Mouse (Mus musculus): ENCODE results near the gene Pitpnm2. TPM values are rescaled to one million over a fixed set of nuclear protein-coding genes. Genes with fewer than 3 reads are reported as not detected.

Pitpnm2 gene
- polyA plus RNA-seq, 1 experiment from 2014 or later, result 9.4 TPM

- H3K27ac ChIP-seq (replicated peaks), result no peak overlapping the region
- 44% methylated on average over 9 of the region's 9 CpGs for WGBS
- no peak overlapping the region for H3K4me3 ChIP-seq (replicated peaks)
- no peaks in the 10 kb centered on the region for H3K27me3 ChIP-seq (replicated peaks)
- no peak for ATAC-seq (ENCODE audit: low FRiP score)
- H3K9ac ChIP-seq (replicated peaks), result no peak overlapping the region
- H3K36me3 ChIP-seq, result no peaks in the 10 kb centered on the region
- peaks cover 37% of the 10 kb centered on the region for H3K4me1 ChIP-seq
- no peaks in the 10 kb centered on the region for H3K9me3 ChIP-seq (replicated peaks)
- H3K4me2 ChIP-seq, result no peak overlapping the region
Measured at GRCm38 (mm10) chr5:124230461-124230860, 19.1 kb downstream of the Pitpnm2 start.

DNA sequence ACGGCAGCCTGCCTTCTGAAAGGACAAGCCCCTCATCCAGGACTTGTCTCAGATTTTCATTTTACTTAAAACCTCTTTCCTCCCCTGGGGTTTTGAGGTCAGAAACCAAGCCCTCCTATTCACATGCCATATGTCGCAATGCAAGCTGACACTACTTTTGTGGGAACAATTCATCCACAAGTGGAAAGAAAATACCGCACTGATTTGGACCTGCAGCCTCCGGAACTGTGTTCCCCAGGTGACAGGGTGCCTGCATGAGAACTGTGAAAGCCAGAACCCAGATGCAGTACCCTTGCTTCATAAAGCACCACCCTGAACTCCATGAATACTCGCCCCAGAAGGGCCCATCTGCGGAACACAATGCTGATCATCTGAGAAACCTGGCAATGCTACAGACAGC, 22.4 kb downstream of the Pitpnm2 start:
- Histone ChIP-seq H3K9me3 (replicated peaks) (no peaks in the 10 kb centered on the region), H3K9ac (replicated peaks) (no peak overlapping the region), H3K4me3 (replicated peaks) (no peak overlapping the region)

GRCm38 (mm10) chr5:124226494-124226893, 23.1 kb downstream of the Pitpnm2 start:
- Histone ChIP-seq H3K9ac (replicated peaks) (no peak overlapping the region), H3K27me3 (replicated peaks) (no peaks in the 10 kb centered on the region), H3K36me3 (no peaks in the 10 kb centered on the region), H3K9me3 (replicated peaks) (no peaks in the 10 kb centered on the region), H3K4me2 (no peak overlapping the region), H3K27ac (replicated peaks) (no peak overlapping the region), H3K4me1 (peaks cover 26% of the 10 kb centered on the region), H3K4me3 (replicated peaks) (no peak overlapping the region)
- 92% methylated on average over 4 of the region's 4 CpGs for WGBS
- ATAC-seq (ENCODE audit: low FRiP score), result no peak

More for the DNA sequence above, 22.4 kb downstream of the Pitpnm2 start:
- WGBS, result 62% methylated on average over 6 of the region's 6 CpGs
- no peak overlapping the region for H3K4me2 ChIP-seq
- H3K36me3 ChIP-seq, result no peaks in the 10 kb centered on the region
- no peak overlapping the region for H3K27ac ChIP-seq (replicated peaks)
- no peaks in the 10 kb centered on the region for H3K27me3 ChIP-seq (replicated peaks)
- ATAC-seq (ENCODE audit: low FRiP score), result no peak
- peaks cover 24% of the 10 kb centered on the region for H3K4me1 ChIP-seq

- Histone ChIP-seq H3K4me2 (no peak overlapping the region), H3K27me3 (replicated peaks) (no peaks in the 10 kb centered on the region), H3K27ac (replicated peaks) (no peak overlapping the region), H3K36me3 (no peaks in the 10 kb centered on the region), H3K9ac (replicated peaks) (no peak overlapping the region), H3K4me1 (peaks cover 32% of the 10 kb centered on the region), H3K4me3 (replicated peaks) (no peak overlapping the region), H3K9me3 (replicated peaks) (no peaks in the 10 kb centered on the region)
- ATAC-seq (ENCODE audit: low FRiP score), result no peak
- WGBS, result 89% methylated on average over 7 of the region's 7 CpGs
Measured at GRCm38 (mm10) chr5:124225891-124226290, 23.7 kb downstream of the Pitpnm2 start.

DNA sequence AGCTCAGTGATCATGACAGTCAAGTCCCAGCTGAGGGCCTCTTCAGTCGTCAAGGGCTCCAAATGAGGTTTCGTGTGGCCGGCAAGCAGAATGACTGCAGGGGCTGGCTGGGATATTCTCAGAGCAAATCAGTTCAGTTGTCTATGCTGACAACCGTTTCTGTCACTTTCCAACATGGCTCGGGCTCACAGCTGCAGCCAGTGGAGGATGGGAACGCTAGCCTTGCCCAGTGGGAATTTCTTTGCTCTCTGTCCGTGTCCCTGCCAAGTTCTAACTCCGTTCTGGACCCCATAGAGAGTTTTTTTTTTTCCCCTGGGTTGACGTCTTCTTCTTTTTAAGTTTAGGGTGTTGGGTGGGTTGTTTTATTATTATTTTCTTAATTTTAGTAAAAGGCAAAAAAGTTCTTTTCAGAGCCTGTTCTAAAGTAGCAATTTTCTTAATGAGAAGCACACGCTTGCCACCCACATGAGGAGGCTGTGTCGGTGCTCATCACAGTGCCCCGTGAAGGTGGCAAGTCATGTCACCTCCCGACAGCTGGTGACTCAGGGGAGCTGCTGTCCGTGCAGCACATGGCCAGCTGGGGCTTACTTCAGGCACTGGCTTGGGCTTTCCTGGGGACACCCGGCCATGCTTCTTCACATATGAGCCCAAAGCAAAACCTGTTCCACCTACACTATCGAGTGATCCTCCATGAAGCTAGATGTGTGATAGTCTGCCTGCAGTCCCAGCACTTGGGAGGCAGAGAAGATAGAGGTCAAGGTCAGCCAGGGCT, 25.1 kb downstream of the Pitpnm2 start:
- H3K27ac ChIP-seq (replicated peaks), result no peak overlapping the region
- 56% methylated on average over 16 of the region's 16 CpGs for WGBS
- no peaks in the 10 kb centered on the region for H3K9me3 ChIP-seq (replicated peaks)
- no peak overlapping the region for H3K9ac ChIP-seq (replicated peaks)
- no peaks in the 10 kb centered on the region; the same call in 1 of the 2 replicates for H3K36me3 ChIP-seq
- H3K27me3 ChIP-seq (replicated peaks), result no peaks in the 10 kb centered on the region
- H3K4me3 ChIP-seq (replicated peaks), result no peak overlapping the region
- no peak overlapping the region for H3K4me2 ChIP-seq
- peaks cover 40% of the 10 kb centered on the region for H3K4me1 ChIP-seq
- no peak for ATAC-seq (ENCODE audit: low FRiP score)

DNA sequence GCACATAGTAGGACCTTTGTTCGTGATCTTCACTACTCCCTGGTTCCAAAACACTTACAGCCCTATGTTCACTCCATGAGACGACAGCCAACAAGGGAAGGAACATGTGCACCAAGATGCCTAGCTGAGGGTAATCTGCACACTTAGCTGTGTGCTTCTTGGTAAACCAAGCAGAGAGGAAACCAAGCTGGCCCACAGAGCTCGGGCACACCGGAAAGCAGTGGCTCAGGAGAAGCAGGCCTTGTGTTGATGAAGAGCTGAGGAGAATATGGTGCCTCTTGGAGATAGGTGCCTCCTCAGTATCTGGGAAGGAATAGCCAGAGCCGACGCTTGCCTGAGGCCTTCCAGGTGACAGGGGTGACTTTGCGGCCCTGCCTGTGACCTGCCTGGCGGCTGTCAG, 26.0 kb downstream of the Pitpnm2 start:
- no peak overlapping the region for H3K4me2 ChIP-seq
- no peak overlapping the region for H3K27ac ChIP-seq (replicated peaks)
- H3K36me3 ChIP-seq, result no peaks in the 10 kb centered on the region; the same call in 1 of the 2 replicates
- no peaks in the 10 kb centered on the region for H3K9me3 ChIP-seq (replicated peaks)
- H3K4me3 ChIP-seq (replicated peaks), result no peak overlapping the region
- peaks cover 46% of the 10 kb centered on the region for H3K4me1 ChIP-seq
- 89% methylated on average over 8 of the region's 8 CpGs for WGBS
- H3K9ac ChIP-seq (replicated peaks), result no peak overlapping the region
- no peak for ATAC-seq (ENCODE audit: low FRiP score)
- no peaks in the 10 kb centered on the region for H3K27me3 ChIP-seq (replicated peaks)

DNA sequence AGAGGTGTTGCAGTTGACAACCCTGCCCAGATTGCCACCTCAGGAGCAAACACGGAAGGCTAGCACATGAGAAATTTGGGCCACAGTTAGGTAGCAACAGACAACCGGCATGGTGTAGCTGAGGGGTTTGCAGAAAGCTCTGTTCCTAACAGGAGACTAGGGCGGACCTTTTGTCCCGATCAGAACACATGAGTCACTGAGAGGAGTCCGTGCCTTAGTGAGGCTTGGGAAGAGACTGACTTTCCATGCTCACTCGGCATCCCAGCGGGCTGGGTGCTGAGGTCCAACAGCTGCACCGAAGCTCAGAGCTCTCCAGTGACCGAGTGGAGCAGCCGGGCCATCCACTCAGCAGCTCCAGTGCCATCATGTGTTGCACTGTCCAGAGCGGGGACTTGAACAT, 26.9 kb downstream of the Pitpnm2 start:
- Histone ChIP-seq H3K4me1 (peaks cover 46% of the 10 kb centered on the region), H3K27ac (replicated peaks) (no peak overlapping the region)
- WGBS, result 91% methylated on average over 11 of the region's 11 CpGs

GRCm38 (mm10) chr5:124221736-124222040, 27.9 kb downstream of the Pitpnm2 start:
- Histone ChIP-seq H3K4me2 (no peak overlapping the region), H3K36me3 (no peaks in the 10 kb centered on the region; the same call in 1 of the 2 replicates), H3K27me3 (replicated peaks) (no peaks in the 10 kb centered on the region), H3K9me3 (replicated peaks) (no peaks in the 10 kb centered on the region), H3K4me3 (replicated peaks) (no peak overlapping the region), H3K9ac (replicated peaks) (no peak overlapping the region), H3K27ac (replicated peaks) (0 out of 2 replicates have a peak overlapping the region, but pooled peaks have one; percentile 10), H3K4me1 (peaks cover 38% of the 10 kb centered on the region)
- ATAC-seq (ENCODE audit: low FRiP score), result no peak
- 85% methylated on average over 7 of the region's 7 CpGs for WGBS

More for the DNA sequence above, 26.9 kb downstream of the Pitpnm2 start:
- no peaks in the 10 kb centered on the region; the same call in 1 of the 2 replicates for H3K36me3 ChIP-seq
- H3K4me3 ChIP-seq (replicated peaks), result no peak overlapping the region
- no peaks in the 10 kb centered on the region for H3K9me3 ChIP-seq (replicated peaks)
- H3K4me2 ChIP-seq, result no peak overlapping the region
- no peak for ATAC-seq (ENCODE audit: low FRiP score)
- H3K27me3 ChIP-seq (replicated peaks), result no peaks in the 10 kb centered on the region
- H3K9ac ChIP-seq (replicated peaks), result no peak overlapping the region

GRCm38 (mm10) chr5:124221037-124221735, 28.4 kb downstream of the Pitpnm2 start:
- H3K9me3 ChIP-seq (replicated peaks), result no peaks in the 10 kb centered on the region
- no peaks in the 10 kb centered on the region for H3K27me3 ChIP-seq (replicated peaks)
- 0 out of 2 replicates have a peak overlapping the region, but pooled peaks have one; percentile 19 for H3K27ac ChIP-seq (replicated peaks)
- no peak overlapping the region for H3K9ac ChIP-seq (replicated peaks)
- H3K4me2 ChIP-seq, result no peak overlapping the region
- H3K4me3 ChIP-seq (replicated peaks), result no peak overlapping the region
- no peaks in the 10 kb centered on the region; the same call in 1 of the 2 replicates for H3K36me3 ChIP-seq
- WGBS, result 63% methylated on average over 7 of the region's 7 CpGs
- H3K4me1 ChIP-seq, result peaks cover 37% of the 10 kb centered on the region
- ATAC-seq (ENCODE audit: low FRiP score), result peak; percentile 49; the same call in 1 of the 2 replicates

DNA sequence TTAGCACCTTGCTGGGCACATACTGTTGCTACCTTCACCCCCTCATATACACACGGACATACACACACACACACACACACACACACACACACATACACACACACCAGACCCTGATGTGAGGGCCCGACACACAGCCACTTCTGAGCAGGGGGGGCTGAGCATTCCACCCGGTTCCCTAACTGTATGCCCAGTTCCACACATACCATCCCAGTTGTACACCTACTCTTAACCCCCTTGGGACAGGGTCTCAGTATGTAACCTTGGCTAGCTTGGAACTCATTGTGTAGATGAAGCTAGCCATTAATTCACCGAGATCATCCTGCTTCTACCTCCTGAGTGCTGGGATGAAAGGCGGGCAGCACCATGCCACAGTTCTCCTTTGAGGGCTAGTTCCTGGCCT, 29.0 kb downstream of the Pitpnm2 start:
- Histone ChIP-seq H3K9ac (replicated peaks) (no peak overlapping the region), H3K4me2 (no peak overlapping the region), H3K9me3 (replicated peaks) (no peaks in the 10 kb centered on the region), H3K27me3 (replicated peaks) (no peaks in the 10 kb centered on the region), H3K4me1 (peaks cover 37% of the 10 kb centered on the region), H3K36me3 (peaks cover 2% of the 10 kb centered on the region; the same call in 1 of the 2 replicates), H3K27ac (replicated peaks) (0 out of 2 replicates have a peak overlapping the region, but pooled peaks have one; percentile 19), H3K4me3 (replicated peaks) (no peak overlapping the region)
- no peak for ATAC-seq (ENCODE audit: low FRiP score)
- 96% methylated on average over 5 of the region's 5 CpGs for WGBS

DNA sequence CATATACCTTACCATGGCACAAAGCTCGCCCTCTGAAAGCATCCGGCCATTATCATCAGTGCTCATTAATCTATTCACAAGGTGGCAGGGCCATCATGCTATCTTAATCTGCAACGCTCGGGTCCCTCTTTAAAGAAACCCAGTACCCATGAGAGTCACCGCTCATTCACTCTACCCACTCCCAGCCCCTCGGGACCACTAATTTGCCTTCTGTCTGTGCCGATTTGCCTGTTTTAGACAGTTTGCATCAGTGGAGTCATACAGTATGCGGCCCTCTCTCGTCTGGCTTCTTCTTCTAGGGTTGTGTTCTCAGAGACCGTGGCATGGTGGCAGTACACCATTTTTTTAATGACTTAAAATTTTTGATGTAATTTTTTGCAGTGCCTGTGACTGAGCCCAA, 30.1 kb downstream of the Pitpnm2 start:
- Histone ChIP-seq H3K27ac (replicated peaks) (no peak overlapping the region; the same call in 1 of the 2 replicates), H3K9me3 (replicated peaks) (no peaks in the 10 kb centered on the region), H3K4me3 (replicated peaks) (no peak overlapping the region), H3K27me3 (replicated peaks) (no peaks in the 10 kb centered on the region), H3K4me2 (no peak overlapping the region), H3K4me1 (peaks cover 47% of the 10 kb centered on the region), H3K9ac (replicated peaks) (no peak overlapping the region), H3K36me3 (peaks cover 9% of the 10 kb centered on the region; the same call in 1 of the 2 replicates)
- ATAC-seq (ENCODE audit: low FRiP score), result no peak
- WGBS, result 40% methylated on average over 10 of the region's 10 CpGs

DNA sequence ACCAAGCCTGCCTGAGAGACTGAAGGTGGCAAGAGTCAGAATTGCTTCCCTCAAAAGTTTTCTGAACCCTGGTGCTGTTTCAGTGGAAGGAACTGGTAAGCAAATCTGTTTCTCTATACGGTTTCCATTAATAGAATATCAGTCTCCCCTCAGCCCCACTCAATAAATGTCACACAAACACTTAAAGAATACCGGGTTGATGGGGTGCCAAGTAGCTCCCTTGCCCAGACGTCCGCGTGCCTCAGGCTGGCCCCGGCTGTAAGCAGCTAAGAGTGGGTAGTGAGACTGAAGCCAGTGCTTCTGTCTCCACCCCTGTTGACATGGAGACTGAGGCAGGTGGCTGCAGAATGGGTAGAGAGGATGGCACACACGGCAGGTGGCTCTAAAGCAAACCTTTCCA, 30.6 kb downstream of the Pitpnm2 start:
- Histone ChIP-seq H3K9ac (replicated peaks) (no peak overlapping the region), H3K27ac (replicated peaks) (no peak overlapping the region), H3K27me3 (replicated peaks) (no peaks in the 10 kb centered on the region), H3K36me3 (peaks cover 9% of the 10 kb centered on the region; the same call in 1 of the 2 replicates), H3K4me3 (replicated peaks) (no peak overlapping the region), H3K9me3 (replicated peaks) (no peaks in the 10 kb centered on the region), H3K4me1 (peaks cover 44% of the 10 kb centered on the region), H3K4me2 (no peak overlapping the region)
- ATAC-seq (ENCODE audit: low FRiP score), result no peak
- 46% methylated on average over 7 of the region's 7 CpGs for WGBS
